Mouse (Mus musculus) midbrain, embryonic 16.5 days (tissue): Measurements from ENCODE around the gene Mtss1l. TPM values are rescaled to one million over a fixed set of nuclear protein-coding genes. Genes with fewer than 3 reads are reported as not detected.

Experiments used
- ATAC-seq: fragments of 200-750 bp; cut with Nextera tagmentation; 2 replicates; pipeline ENCODE4 v1.8.0; 2017; ENCODE audit warnings: moderate TSS enrichment
- H3K27ac ChIP-seq: fragments of 300-500 bp; sonication (generic); 2 replicates; pipeline ENCODE4 v1.5.1; 2014; ENCODE audit warnings: mild to moderate bottlenecking, low read length, mixed read lengths
- H3K27me3 ChIP-seq: fragments of 300-500 bp; sonication (generic); 2 replicates; pipeline ENCODE4 v1.6.1; 2014; ENCODE audit warnings: low read depth, low read length, mixed read lengths; ENCODE audit not compliant: control insufficient read depth, insufficient read depth
- H3K36me3 ChIP-seq: fragments of 300-500 bp; sonication (generic); 2 replicates; pipeline ENCODE4 v1.6.1; 2014; ENCODE audit warnings: mild to moderate bottlenecking, low read length, moderate library complexity, mixed read lengths; ENCODE audit not compliant: control insufficient read depth, insufficient read depth
- H3K4me1 ChIP-seq: fragments of 300-500 bp; sonication (generic); 2 replicates; pipeline ENCODE4 v1.6.1; 2014; ENCODE audit warnings: mild to moderate bottlenecking, low read length, mixed read lengths; ENCODE audit not compliant: control insufficient read depth, insufficient read depth
- H3K4me2 ChIP-seq: fragments of 300-500 bp; sonication (generic); 2 replicates; pipeline ENCODE4 v1.6.1; 2014; ENCODE audit warnings: mild to moderate bottlenecking, low read length, mixed read lengths
- H3K4me3 ChIP-seq: fragments of 300-500 bp; sonication (generic); 2 replicates; pipeline ENCODE4 v1.5.1; 2014; ENCODE audit warnings: low read depth, mild to moderate bottlenecking, low read length, moderate library complexity, mixed read lengths
- H3K9ac ChIP-seq: fragments of 300-500 bp; sonication (generic); 2 replicates; pipeline ENCODE4 v1.6.1; 2014; ENCODE audit warnings: low read depth, low read length, mixed read lengths
- H3K9me3 ChIP-seq: fragments of 300-500 bp; sonication (generic); replicated peaks from 2 replicates; pipeline ENCODE4 v1.6.1; 2014; ENCODE audit warnings: mild to moderate bottlenecking, low read length, mixed read lengths; ENCODE audit not compliant: control insufficient read depth, poor library complexity, severe bottlenecking
- WGBS: fragments of 180-500 bp; shearing (Covaris S2); extraction: QIAGEN DNeasy Blood & Tissue Kit; methylation state at CpG from one replicate; pipeline ENCODE4 v1.1.7; 2014; 5-methylcytosine and 5-hydroxymethylcytosine counted together
- polyA plus RNA-seq: library from polyadenylated mRNA; unstranded; fragments of >200 nt; fragmentation: Nextera tagmentation; extraction: Ambion mirVana; gene quantifications from 2 replicates; pipeline ENCODE4 v1.2.1, GENCODE M21; 2015

Gene Mtss1l
- polyA plus RNA-seq, 1 experiment from 2014 or later: 24.9 TPM

DNA sequence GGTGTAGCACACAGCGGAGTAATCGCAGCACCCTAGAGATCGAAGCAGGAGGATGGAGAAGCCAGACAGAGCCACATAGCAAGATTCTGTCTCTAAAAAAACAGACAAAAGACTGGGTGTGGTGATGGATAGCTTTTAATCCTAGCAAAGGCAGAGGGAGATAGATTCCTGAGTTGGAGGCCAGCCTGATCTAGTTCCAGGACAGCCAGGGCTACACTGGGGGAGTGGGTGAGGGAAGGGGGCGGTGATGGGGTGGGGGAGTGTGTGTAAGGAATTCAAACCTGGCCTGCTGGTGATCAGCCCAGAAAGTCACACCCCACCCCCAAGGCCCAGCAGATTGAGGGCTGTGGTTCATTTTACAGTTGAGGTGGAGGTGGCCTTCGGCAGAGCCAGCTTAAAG is 34.9 kb downstream of the Mtss1l start:
- no peak overlapping the region for H3K9ac ChIP-seq
- H3K4me1 ChIP-seq: no peaks in the 10 kb centered on the region
- H3K27me3 ChIP-seq: no peaks in the 10 kb centered on the region
- H3K27ac ChIP-seq: no peak overlapping the region
- H3K4me3 ChIP-seq: no peak overlapping the region
- WGBS: 84% methylated on average over 5 of the region's 5 CpGs
- no peaks in the 10 kb centered on the region for H3K36me3 ChIP-seq
- H3K4me2 ChIP-seq: no peak overlapping the region
- no peaks in the 10 kb centered on the region for H3K9me3 ChIP-seq
- no peak for ATAC-seq

DNA sequence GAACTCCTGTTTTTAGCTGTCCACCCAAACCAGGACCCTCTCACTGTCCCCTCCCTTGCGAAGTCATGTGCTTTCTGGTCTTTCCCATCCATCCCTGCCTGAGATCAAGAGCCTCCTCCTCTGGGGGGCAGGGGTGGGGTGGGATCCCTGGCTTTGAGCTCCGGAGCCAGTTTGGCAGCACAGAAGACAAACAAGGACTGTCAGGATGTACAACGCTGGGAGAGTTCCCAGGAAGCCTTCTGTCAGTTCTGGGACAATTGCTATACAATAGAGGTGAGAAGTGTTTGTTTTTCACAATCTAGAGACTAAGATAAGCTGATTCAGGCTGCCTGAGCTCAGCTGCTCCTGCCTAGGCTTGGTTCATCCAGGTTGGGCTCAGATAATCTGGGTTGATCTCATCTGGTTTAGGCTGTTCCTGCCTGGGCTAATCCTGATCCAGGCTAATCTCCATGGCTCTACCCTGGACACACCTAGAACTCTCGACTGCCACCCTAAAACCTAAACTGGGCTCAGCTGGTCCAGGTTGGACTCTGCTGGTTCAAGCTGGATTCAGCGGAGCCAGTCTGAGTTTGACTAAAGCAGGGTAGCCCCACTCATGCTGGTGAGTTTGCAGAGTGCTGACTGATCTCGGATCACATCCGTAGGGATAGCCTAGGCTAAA is 39.1 kb downstream of the Mtss1l start:
- no peaks in the 10 kb centered on the region for H3K9me3 ChIP-seq
- no peaks in the 10 kb centered on the region for H3K36me3 ChIP-seq
- H3K4me2 ChIP-seq: no peak overlapping the region
- H3K9ac ChIP-seq: no peak overlapping the region
- no peaks in the 10 kb centered on the region for H3K27me3 ChIP-seq
- no peaks in the 10 kb centered on the region for H3K4me1 ChIP-seq
- no peak for ATAC-seq
- 69% methylated on average over 7 of the region's 7 CpGs for WGBS
- no peak overlapping the region for H3K27ac ChIP-seq
- H3K4me3 ChIP-seq: no peak overlapping the region

DNA sequence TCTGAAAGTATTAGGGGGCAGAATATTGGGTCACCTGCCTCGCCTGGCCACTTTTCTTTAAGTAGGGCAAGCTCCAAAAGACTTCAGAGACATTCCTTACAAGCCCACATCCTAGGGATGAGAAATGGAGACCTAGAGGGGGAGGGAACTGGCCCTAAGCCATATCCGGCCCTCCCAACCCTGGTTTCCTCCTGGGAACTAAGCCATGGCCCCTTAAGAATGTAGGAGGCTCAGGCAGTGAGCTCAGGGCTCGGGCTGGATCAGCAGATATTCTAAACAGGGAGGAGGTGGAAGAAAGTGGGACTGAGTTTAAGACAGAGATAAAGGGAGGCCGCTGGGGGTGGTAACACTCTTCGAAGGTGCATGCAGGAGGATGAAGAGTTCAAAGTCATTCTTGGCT is 39.9 kb downstream of the Mtss1l start:
- H3K27ac ChIP-seq: no peak overlapping the region
- WGBS: 57% methylated on average over 5 of the region's 5 CpGs

DNA sequence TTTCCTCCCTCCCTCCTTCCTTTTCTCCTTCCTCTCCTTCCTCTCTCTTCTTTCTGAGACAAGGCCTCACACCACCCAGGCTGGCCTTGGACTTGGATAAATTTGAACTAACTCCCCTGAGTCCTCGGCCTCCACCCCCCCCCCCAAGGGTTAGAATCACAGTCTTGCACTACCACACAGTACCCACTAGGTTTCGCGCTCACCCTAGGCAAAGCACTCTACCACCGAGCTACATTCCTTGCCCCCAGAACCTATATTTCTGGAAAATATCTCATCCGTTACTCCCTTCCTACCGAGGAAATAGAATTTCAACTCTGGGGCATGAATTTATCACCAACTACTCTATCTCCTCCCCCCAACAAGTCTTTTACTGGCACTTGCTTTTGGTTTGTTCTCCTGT is 40.7 kb downstream of the Mtss1l start:
- Histone ChIP-seq H3K4me1 (no peaks in the 10 kb centered on the region), H3K4me3 (no peak overlapping the region), H3K27me3 (no peaks in the 10 kb centered on the region), H3K9me3 (no peaks in the 10 kb centered on the region), H3K9ac (no peak overlapping the region), H3K36me3 (no peaks in the 10 kb centered on the region), H3K27ac (no peak overlapping the region), H3K4me2 (no peak overlapping the region)
- ATAC-seq: no peak
- WGBS: 72% methylated on average over 6 of the region's 6 CpGs

More for the DNA sequence above, 39.9 kb downstream of the Mtss1l start:
- Histone ChIP-seq H3K4me1 (no peaks in the 10 kb centered on the region), H3K9me3 (no peaks in the 10 kb centered on the region), H3K36me3 (no peaks in the 10 kb centered on the region), H3K4me2 (no peak overlapping the region), H3K4me3 (no peak overlapping the region), H3K9ac (no peak overlapping the region), H3K27me3 (no peaks in the 10 kb centered on the region)
- no peak for ATAC-seq

DNA sequence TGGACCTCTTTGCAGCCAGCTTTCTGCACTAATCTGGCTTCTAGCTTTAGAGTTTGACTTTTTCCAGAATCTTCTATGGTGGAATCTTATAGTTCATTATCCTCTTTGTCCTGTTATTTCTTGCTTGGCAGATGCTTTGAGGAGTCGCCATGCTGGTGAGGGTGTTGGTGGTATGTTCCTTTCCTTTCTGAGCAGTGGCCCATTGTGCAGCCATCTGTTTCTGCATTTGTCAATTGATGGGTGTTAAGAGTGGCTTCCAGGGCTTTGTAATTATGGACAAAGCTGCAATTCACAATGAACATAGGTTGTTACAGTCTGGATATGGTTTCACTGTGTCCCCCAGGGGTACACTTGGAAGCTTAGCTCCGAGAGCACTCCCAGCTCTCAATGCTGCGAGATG is 43.4 kb downstream of the Mtss1l start:
- ATAC-seq: no peak
- Histone ChIP-seq H3K9me3 (no peaks in the 10 kb centered on the region), H3K4me1 (no peaks in the 10 kb centered on the region), H3K4me3 (no peak overlapping the region), H3K36me3 (no peaks in the 10 kb centered on the region), H3K27ac (no peak overlapping the region), H3K9ac (no peak overlapping the region), H3K27me3 (no peaks in the 10 kb centered on the region), H3K4me2 (no peak overlapping the region)
- 58% methylated on average over 3 of the region's 3 CpGs for WGBS

DNA sequence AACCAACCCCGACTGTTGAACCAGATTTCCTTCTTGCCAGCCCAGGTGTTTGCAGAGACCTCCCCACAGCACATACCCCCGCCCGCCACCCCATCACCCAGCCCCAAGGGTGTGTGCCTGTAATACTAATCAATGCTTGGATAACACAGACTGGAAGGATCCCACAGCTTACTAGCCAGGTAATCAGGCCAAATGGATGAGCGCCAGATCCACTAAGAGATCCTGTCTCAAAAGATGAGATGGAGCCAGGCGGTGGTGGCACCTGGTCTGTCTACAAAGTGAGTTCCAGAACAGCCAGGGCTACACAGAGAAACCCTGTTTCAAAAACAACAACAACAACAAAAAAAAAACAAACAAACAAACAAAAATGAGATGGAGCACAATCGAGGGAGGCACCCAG is 46.0 kb downstream of the Mtss1l start:
- no peak for ATAC-seq
- H3K4me2 ChIP-seq: no peak overlapping the region

DNA sequence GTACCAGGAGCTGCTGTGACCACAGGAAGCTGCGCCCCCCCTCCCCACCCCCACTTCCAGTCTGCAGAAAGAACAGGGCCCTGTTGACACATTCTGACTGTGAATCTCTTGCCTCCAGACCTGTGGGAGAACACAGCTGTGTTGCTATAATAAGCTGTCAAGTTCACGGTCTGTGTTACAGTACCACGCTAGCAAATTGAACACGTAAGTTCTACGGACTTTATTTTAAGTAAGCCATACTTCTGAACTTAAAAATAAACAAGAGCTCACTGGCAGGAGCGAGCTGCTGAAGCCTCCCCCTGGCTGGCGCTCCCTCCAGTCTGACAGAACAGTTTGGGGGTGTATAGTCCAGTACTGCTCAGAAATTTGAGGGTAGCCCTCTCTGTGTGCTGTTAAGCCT is 51.2 kb downstream of the Mtss1l start:
- no peak for ATAC-seq
- WGBS: 83% methylated on average over 7 of the region's 7 CpGs

More for the DNA sequence above, 46.0 kb downstream of the Mtss1l start:
- no peak overlapping the region for H3K9ac ChIP-seq
- no peaks in the 10 kb centered on the region for H3K36me3 ChIP-seq
- H3K4me1 ChIP-seq: no peaks in the 10 kb centered on the region
- H3K27ac ChIP-seq: no peak overlapping the region
- H3K4me3 ChIP-seq: no peak overlapping the region
- H3K27me3 ChIP-seq: no peaks in the 10 kb centered on the region
- WGBS: 90% methylated on average over 6 of the region's 6 CpGs
- H3K9me3 ChIP-seq: no peaks in the 10 kb centered on the region

DNA sequence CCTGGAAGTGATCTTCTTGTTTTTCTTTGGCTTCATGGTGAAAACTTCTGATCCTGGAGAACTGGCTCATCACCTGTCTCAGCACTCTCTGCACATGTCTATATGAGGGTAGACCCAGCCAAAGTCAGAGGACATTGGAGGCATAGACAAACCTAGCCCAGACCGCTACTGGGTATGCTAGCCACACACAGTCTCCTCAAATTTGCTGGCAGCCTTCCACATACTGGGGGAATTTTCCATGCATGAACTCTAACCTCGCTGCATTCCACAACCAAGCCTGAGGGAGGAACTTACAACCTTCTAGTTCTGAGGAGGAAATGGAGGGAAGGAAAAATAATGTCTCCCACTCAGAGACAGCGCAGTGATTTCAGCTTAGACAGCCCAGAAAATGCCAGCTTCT is 52.8 kb downstream of the Mtss1l start:
- Histone ChIP-seq H3K27me3 (no peaks in the 10 kb centered on the region), H3K4me2 (no peak overlapping the region), H3K9me3 (no peaks in the 10 kb centered on the region), H3K36me3 (no peaks in the 10 kb centered on the region), H3K4me3 (no peak overlapping the region), H3K9ac (no peak overlapping the region), H3K4me1 (no peaks in the 10 kb centered on the region), H3K27ac (no peak overlapping the region)
- 88% methylated on average over 3 of the region's 3 CpGs for WGBS
- no peak for ATAC-seq

More for the DNA sequence above, 51.2 kb downstream of the Mtss1l start:
- H3K4me1 ChIP-seq: no peaks in the 10 kb centered on the region
- H3K36me3 ChIP-seq: no peaks in the 10 kb centered on the region
- H3K27ac ChIP-seq: no peak overlapping the region
- no peaks in the 10 kb centered on the region for H3K9me3 ChIP-seq
- H3K4me3 ChIP-seq: no peak overlapping the region
- no peak overlapping the region for H3K9ac ChIP-seq
- no peaks in the 10 kb centered on the region for H3K27me3 ChIP-seq
- H3K4me2 ChIP-seq: no peak overlapping the region

DNA sequence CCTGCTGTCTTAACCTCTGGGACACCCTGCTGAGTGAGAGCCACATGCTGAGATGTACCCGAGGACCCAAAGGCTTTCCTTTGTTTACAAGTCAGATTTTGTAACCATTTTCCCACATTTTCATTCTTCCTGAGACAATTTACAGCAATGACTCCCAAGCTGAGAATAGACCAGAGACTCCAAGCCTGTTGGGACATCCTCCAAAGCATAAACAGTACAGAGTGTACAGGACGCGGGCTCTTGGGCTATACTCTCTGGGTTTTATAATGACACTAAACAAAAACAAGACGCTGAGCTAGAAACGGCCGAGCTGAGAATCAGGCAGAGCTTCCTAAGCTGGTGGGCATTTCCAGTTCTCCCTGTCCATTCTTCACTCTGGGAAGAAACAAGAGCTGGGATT is 53.4 kb downstream of the Mtss1l start:
- no peak for ATAC-seq
- Histone ChIP-seq H3K9ac (no peak overlapping the region), H3K4me2 (no peak overlapping the region), H3K27ac (no peak overlapping the region), H3K4me3 (no peak overlapping the region), H3K9me3 (no peaks in the 10 kb centered on the region), H3K4me1 (no peaks in the 10 kb centered on the region), H3K36me3 (no peaks in the 10 kb centered on the region), H3K27me3 (no peaks in the 10 kb centered on the region)
- 88% methylated on average over 6 of the region's 6 CpGs for WGBS
